Mouse (Mus musculus): ENCODE data around the gene Itga5.

The Itga5 gene

DNA sequence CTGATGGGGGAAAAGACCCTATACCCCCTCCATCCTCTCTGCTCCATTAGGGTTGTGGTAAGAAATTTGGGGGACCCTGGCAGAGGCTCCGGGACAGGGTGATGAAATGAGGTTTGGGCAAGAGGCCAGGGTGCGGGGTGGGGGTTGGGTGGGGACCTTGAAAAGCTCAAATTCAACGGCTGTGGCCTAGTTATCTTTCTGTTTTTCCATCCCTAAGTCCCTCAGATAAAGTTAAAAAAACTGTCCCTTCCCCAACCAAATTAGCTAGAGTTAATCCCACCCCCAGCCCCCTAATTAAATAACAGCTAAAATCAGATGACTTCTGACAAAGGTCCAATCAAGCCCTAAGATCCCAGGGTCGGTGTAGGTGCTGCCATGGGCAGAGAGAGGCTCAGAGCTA, 1.8 kb downstream of the Itga5 start:
- no peak for DNase-seq

- no peak for DNase-seq
Observed at GRCm38 (mm10) chr15:103363809-103364208, 2.8 kb downstream of the Itga5 start.

DNA sequence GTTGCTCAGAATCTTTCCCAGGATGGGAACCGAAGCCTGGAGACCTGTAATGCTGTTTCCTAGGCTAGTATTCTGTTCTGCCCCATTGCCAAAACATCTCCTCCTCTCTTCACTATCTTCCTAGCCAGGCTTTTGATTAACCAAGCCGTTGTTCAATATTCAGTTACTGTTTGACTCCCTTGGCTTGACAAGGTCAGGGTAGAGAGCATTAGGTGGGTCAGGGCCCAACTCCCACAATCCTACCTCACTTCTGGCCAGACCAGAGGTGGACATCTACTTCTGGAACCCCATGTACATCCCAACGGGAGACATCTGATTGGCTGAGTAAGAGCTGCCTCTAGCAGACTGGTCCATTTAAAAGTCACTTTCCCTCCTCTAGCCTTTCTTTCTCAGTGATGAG, 3.6 kb downstream of the Itga5 start:
- DNase-seq, result no peak

DNA sequence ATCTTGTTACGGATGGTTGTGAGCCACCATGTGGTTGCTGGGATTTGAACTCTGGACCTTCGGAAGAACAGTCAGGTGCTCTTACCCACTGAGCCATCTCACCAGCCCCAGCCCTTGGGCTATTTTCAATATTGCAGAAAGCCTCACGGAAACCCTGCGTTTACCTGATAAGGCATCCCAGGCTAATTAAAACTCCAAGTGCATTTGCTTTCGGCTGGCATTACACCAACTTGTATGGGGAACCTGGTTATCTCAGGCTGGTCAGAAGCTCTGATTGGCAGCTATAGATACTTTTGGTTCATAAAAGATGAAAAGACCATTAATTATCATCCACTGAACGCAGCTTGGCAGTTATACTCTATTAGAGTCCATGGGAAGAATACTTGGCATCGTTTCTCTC, 4.2 kb downstream of the Itga5 start:
- DNase-seq, result no peak

GRCm38 (mm10) chr15:103361269-103361668, 5.3 kb downstream of the Itga5 start:
- no peak for DNase-seq

DNA sequence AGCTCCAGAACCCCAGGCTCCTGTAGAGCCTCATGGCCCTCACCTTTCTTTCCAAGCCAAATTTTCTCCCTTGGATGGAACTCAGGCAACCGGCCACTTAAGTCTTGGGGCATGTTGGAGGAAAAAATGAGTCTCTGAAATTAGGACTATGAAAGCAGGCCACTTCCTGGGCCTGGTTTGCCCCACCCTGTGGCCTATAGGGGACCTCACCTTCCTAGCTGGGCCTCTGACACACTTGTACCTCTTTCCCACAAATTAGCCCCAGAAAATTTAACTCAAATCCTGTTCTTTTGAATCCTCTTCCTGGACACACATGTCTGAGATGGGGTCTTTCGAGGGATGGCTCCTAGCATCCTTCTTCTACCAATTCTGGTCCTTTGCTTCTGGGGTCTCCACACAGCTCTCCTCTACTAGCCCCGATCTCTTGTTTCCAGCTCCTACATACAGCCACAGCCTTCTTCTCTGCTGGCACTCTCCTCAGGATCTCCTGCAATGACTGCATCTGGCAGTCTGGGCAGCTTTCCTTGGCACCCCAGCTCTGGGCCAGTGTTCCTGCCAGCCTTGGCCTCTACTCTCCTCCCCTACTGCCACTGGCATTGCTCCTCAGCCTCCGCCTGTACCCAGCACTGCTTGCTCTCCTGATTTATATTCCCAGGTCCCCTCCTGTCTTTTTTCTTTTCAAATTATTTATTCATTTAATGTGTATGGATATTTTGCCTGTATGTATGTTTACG, 6.5 kb downstream of the Itga5 start:
- DNase-seq, result no peak

DNA sequence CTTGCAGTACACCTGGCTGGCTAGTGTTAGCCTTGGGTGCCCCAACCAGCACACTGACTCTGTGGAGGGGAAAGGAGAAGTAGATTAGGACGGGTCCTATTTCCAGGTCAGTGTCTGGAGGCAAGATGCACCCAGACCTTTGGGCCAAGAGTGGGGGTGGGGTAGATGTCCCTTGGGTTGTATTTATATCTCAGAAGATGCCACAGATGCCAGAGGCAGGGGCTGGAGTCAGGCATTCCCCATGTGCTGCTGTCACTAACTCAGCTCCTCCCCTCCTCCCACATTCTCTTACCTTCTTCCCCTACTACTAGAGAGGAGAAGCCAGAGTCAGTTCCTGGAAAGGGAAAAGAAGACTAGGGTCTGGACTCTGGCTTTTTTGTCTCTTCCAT, 7.4 kb downstream of the Itga5 start:
- no peak for DNase-seq

DNA sequence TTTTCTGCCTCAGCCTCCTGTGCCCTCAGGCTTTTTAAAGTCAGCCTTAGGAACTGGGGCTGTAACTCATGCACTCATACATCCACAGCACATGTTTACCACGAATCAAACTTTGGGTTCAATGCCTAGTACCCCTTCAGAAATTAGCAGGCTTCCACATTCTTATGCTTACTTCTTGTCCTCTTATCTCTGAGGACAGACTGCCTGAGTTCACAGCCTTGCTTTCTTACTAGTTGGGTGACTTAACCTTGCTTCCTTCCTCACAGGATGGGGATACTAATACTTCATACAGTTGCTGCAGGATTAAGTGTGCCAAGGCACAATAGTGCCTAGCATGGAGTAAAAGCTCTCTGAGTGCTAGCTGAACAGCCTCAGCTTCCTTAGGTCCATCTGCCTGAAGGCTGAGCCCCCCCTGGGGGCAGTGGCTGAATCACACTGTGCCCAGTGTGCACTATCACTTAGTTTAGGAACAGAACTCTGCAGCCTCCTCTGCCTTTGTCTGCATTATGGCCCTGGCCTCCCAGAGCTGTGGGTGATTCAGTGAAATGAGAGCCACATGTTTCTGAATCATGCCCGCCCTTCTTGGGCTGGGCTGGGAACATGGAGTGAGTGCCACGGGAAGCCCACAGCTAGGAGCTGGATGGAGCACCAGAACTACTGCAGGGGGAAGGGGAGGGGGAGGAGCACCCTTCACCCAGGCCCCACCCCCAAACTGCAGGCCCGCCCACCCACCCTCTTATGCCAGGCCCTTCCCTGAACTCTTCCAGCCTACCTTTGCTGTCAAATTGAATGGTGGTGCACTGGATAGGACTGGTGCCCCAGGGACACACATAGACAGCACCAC, 8.1 kb downstream of the Itga5 start:
- no peak for DNase-seq

GRCm38 (mm10) chr15:103357817-103358216, 8.7 kb downstream of the Itga5 start:
- DNase-seq, result no peak

DNA sequence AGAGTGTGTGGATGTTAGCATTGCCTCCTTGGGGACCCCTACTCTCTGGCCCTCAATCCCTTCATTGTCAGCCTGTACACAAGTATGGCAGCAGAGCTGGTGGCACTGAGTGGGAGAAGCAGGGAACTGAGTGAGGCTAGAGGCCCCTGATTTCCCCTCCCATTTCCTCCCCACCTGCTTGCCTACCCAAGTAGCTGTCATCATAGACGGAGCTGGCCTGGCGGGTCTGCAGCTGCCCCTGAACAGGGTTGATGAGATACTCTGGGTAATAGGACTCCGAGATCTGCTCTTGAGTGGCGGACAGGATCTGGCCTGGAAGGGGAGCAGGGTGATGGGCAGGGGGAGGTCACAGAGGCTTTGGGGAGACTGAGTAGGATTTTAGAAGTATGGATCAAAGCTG, 10.4 kb downstream of the Itga5 start:
- peak; percentile 56 for DNase-seq

DNA sequence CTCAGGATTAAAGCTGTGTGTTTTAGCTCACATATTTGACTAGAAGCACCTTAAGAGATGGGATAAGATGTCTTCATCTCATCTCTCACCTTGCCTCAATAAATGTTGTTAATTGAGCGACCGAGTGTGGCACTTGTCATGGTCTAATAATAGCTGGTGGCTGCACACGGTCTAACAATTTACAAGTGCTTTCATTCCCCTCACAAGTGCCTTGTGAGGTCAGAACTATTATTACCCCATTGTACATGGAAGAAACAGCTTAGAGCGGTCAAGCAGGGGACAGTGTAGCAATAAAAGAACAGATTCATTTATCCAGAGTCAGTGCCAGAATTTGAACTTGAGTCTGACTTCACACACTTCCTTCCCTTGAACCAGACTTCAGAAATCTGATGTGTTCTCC, 11.1 kb downstream of the Itga5 start:
- DNase-seq, result no peak

GRCm38 (mm10) chr15:103354690-103355089, 11.9 kb downstream of the Itga5 start:
- DNase-seq, result no peak

GRCm38 (mm10) chr15:103353511-103354256, 12.9 kb downstream of the Itga5 start:
- DNase-seq, result no peak

DNA sequence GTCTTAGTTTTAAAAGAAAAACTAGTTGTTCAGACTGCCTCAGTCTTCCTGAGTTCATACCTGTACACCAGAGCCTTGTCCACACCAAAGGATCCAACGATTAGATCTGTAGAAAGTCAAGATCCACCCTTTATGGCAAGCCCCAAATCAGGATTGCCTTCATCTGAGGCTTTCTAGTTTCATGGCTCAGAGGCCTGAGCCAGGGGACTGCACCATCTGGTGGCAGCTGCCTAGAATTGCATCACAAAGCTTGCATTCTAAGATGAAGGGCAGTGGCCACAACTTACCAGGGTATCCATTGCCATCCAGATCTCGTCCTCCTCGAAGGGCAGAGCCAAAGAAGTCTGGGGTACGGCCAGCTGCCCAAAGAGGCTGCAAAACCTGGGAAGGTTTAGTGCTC, 13.7 kb downstream of the Itga5 start:
- peak; percentile 80 for DNase-seq

- DNase-seq, result peak; percentile 83
Observed at GRCm38 (mm10) chr15:103347275-103347684, 19.3 kb downstream of the Itga5 start.

- DNase-seq, result no peak
Observed at GRCm38 (mm10) chr15:103345789-103346188, 20.8 kb downstream of the Itga5 start.

- peak; percentile 42 for DNase-seq
Observed at GRCm38 (mm10) chr15:103343556-103343955, 23.0 kb downstream of the Itga5 start.

DNA sequence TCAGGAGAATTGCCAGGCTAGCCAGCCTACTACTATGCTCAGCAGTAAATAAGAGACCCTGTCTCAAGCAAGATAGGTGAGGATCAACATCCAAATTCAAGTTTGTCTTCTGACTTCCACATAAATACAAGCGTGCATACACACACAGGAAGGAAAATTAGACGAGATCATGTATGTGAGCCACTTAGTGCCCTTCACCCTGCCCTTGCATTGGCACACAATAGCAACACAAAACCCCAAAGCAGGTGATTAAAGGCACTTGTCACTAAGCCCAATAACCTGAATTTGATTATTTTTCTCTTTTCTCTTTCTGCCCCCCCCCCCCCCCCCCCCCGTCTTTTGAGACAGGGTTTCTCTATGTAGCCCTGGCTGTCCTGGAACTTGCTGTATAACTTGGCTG, 23.6 kb downstream of the Itga5 start:
- DNase-seq, result no peak

DNA sequence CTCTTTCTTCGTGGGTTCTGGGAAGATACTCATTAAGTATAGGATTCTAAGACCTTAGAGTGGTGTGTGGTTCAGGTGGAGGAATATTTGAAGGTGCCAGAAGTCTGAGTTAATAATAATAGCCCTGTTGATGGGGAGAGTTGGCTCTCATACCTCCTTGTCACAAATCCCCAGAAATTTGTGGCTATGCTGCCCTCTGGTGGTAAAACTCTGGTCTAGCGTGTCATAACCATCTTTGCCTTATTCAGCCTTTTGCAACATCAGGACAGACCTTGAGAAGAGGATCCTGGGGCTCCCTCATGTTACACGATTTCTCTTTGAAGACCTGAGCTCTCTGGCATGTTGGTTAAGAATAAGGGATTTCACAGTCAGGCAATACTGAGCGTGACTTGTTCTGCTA, 24.1 kb downstream of the Itga5 start:
- DNase-seq, result peak; percentile 79

GRCm38 (mm10) chr15:103341547-103341946, 25.0 kb downstream of the Itga5 start:
- DNase-seq, result no peak

DNA sequence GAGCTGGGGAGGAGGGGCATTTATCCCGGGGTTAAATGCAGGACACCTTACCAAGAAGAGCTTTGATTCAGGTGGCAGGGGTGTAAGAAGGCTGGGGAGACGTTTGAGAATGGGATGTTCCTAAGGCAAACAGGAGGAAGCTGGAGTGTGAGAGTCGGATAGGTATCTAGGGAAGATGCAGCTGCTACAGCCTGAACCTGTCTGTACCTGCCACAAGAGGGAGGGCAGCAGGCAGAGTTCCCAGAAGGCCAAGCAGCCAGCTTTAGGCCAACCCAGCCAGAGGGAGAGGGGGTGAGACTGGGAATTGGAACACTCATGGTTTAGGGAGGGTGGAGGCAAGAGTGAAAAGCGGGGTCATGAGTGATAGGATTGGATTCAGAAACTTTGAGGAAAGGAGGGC, 25.8 kb downstream of the Itga5 start:
- peak; percentile 37 for DNase-seq

DNA sequence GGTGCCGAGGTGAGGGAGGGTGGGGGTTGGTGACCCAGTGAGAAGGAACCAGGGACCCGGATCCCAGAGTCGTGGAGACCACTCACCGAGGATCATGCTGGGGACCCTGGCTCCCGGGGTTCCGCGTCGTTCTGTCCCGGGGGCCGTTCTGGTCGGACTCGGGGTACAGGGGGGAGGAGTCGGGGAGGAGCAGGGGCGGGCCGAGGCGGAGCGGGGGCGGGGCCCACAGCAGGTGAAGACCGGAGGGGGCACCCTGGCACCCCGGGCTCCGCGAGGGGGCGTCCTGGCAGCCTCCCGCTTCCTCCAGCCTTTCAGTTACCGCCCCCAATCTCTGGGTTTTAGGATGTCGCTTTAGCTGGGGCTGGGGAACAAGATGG, 26.6 kb downstream of the Itga5 start, which contains the start of gene Zfp385a:
Gene Zfp385a (minus strand): TSS at position 133 of the 377 bp plus-strand sequence.
- peak; percentile 96 for DNase-seq

GRCm38 (mm10) chr15:103339166-103339960, 27.2 kb downstream of the Itga5 start:
- peak; percentile 48 for DNase-seq

All from thymus, postnatal 4 days (tissue).